Mouse (Mus musculus) midbrain, embryonic 13.5 days (tissue): ENCODE measurements around the gene Chrnb1. TPM values are rescaled to one million over a fixed set of nuclear protein-coding genes. Genes with fewer than 3 reads are reported as not detected.

Source experiments
- ATAC-seq: fragments of 200-750 bp; cut with Nextera tagmentation; 2 replicates; pipeline ENCODE4 v1.8.0; 2017; ENCODE audit warnings: mild to moderate bottlenecking, moderate TSS enrichment, moderate library complexity
- H3K27ac ChIP-seq: fragments of 300-500 bp; sonication (generic); 2 replicates; pipeline ENCODE4 v1.5.1; 2015; ENCODE audit warnings: inconsistent platforms, mild to moderate bottlenecking, moderate library complexity
- H3K27me3 ChIP-seq: fragments of 300-500 bp; sonication (generic); 2 replicates; pipeline ENCODE4 v1.6.1; 2015; ENCODE audit warnings: mild to moderate bottlenecking, inconsistent platforms
- H3K36me3 ChIP-seq: fragments of 300-500 bp; sonication (generic); 2 replicates; pipeline ENCODE4 v1.6.1; 2015; ENCODE audit warnings: mild to moderate bottlenecking, inconsistent platforms
- H3K4me1 ChIP-seq: fragments of 300-500 bp; sonication (generic); replicated peaks from 2 replicates; pipeline ENCODE4 v1.6.1; 2015; ENCODE audit warnings: inconsistent platforms
- H3K4me2 ChIP-seq: fragments of 300-500 bp; sonication (generic); replicated peaks from 2 replicates; pipeline ENCODE4 v1.6.1; 2015; ENCODE audit warnings: moderate library complexity, mild to moderate bottlenecking, inconsistent platforms
- H3K4me3 ChIP-seq: fragments of 300-500 bp; sonication (generic); replicated peaks from 2 replicates; pipeline ENCODE4 v1.5.1; 2015; ENCODE audit warnings: mild to moderate bottlenecking, inconsistent platforms
- H3K9ac ChIP-seq: fragments of 300-500 bp; sonication (generic); replicated peaks from 2 replicates; pipeline ENCODE4 v1.6.1; 2015; ENCODE audit warnings: mild to moderate bottlenecking, inconsistent platforms
- H3K9me3 ChIP-seq: fragments of 300-500 bp; sonication (generic); 2 replicates; pipeline ENCODE4 v1.6.1; 2016; ENCODE audit warnings: mild to moderate bottlenecking, inconsistent platforms
- WGBS: fragments of 180-500 bp; shearing (Covaris S2); methylation state at CpG from one replicate; pipeline ENCODE4 v1.1.7; 2015; 5-methylcytosine and 5-hydroxymethylcytosine counted together
- polyA plus RNA-seq: library from polyadenylated mRNA; unstranded; fragments of >200 nt; fragmentation: Nextera tagmentation; extraction: Ambion mirVana; gene quantifications from 2 replicates; pipeline ENCODE4 v1.2.1, GENCODE M21; 2015

Gene Chrnb1
- polyA plus RNA-seq, 1 experiment from 2014 or later = 0.83 TPM

DNA sequence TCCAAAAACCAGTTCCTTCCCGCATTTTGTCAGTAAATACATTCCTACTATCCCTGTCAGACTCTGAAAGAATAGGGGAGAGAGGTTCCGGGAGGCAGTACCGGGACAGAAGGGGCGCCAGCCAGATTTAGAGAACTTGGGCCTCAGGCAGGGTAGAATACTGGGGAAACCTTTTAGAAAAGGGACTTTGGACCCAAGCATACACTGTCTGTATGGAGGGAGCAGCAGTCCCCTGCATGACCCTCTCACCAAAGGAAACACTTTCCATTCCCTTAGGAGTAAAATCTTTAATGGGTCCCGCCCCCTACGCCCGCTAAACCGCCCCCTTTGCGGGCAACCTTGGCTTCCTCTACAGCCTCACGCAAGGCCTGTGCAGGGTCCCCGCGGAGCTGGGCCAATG lies 7.6 kb upstream of the Chrnb1 start:
- H3K27me3 ChIP-seq = peaks cover 45% of the 10 kb centered on the region
- H3K4me2 ChIP-seq = peak overlapping the region; percentile 97
- peak overlapping the region; percentile 81 for H3K9ac ChIP-seq
- peaks cover 68% of the 10 kb centered on the region for H3K4me1 ChIP-seq
- H3K4me3 ChIP-seq = peak overlapping the region; percentile 59
- ATAC-seq = no peak
- H3K27ac ChIP-seq = peak overlapping the region; percentile 64
- no peaks in the 10 kb centered on the region for H3K36me3 ChIP-seq
- no peaks in the 10 kb centered on the region for H3K9me3 ChIP-seq
- WGBS = 1% methylated on average over 12 of the region's 12 CpGs

DNA sequence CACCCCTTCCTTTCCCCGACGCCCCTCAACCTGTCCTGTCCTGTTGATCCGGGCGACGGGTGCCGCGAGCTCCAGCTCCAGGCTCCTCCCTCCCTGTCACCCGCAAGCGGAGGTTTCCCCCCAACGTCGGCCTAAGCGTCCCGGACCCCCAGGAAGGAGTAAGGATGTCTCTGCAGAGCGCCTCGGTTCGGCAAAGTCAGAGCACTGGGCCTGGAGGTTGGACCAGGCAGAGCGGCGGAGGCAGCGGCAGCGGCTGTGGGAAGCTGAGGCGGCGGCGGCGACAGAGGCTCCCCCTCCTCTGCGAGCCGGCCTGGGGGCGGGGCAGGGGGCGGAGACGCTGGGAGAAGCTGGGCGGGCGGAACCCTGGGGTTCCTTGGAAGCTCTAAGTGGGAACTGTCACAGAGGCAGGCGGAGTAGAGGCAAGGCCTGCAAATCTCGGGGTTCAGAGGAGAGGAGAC lies 6.9 kb upstream of the Chrnb1 start:
- Histone ChIP-seq H3K9me3 (no peaks in the 10 kb centered on the region), H3K4me3 (peak overlapping the region; percentile 59), H3K27me3 (peaks cover 52% of the 10 kb centered on the region), H3K4me1 (peaks cover 68% of the 10 kb centered on the region), H3K9ac (peak overlapping the region; percentile 81), H3K27ac (peak overlapping the region; percentile 64), H3K4me2 (peak overlapping the region; percentile 97), H3K36me3 (no peaks in the 10 kb centered on the region)
- WGBS = 1% methylated on average over 33 of the region's 33 CpGs
- peak; percentile 7; the same call in 1 of the 2 replicates for ATAC-seq

DNA sequence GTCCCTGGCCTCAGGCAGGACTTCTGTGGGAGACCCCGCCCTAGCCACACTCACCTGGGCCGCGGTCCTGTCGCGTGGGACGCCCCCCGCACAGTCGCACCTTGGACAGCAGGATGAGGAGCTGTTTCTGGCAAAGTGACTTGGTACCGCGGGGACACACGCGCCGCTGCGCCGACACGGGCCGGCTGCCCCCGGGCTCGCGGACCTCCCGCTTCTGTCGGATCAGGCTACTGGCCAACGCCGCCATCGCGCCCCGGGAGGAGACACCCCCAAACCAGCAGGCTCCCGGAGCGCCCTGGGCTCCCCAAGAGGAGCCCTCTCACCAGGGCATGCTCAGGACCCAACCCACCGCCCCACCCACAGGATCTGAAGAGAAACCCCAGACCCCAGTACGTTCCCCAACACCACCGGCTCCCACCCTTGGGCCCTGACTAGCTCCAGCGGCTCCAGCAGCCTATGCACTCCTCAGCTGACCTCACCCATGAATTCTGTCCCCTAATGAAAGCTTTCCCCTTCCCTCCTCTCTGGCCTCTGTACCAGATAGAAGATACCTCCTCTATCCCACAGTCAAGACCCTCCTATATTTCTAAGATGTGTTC lies 5.7 kb upstream of the Chrnb1 start, which contains the start of gene Fgf11:
Gene Fgf11 (minus strand): TSS at position 479 of the 599 bp plus-strand sequence.
- Histone ChIP-seq H3K36me3 (no peaks in the 10 kb centered on the region), H3K4me2 (peak within 1 kb of the TSS; percentile 97), H3K9me3 (no peaks in the 10 kb centered on the region), H3K4me1 (peaks cover 68% of the 10 kb centered on the region), H3K27me3 (peaks cover 58% of the 10 kb centered on the region), H3K4me3 (peak within 1 kb of the TSS; percentile 59), H3K27ac (peak within 1 kb of the TSS; percentile 96), H3K9ac (peak within 1 kb of the TSS; percentile 81)
- under 1% methylated on average over 33 of the region's 33 CpGs for WGBS
- no peak for ATAC-seq

DNA sequence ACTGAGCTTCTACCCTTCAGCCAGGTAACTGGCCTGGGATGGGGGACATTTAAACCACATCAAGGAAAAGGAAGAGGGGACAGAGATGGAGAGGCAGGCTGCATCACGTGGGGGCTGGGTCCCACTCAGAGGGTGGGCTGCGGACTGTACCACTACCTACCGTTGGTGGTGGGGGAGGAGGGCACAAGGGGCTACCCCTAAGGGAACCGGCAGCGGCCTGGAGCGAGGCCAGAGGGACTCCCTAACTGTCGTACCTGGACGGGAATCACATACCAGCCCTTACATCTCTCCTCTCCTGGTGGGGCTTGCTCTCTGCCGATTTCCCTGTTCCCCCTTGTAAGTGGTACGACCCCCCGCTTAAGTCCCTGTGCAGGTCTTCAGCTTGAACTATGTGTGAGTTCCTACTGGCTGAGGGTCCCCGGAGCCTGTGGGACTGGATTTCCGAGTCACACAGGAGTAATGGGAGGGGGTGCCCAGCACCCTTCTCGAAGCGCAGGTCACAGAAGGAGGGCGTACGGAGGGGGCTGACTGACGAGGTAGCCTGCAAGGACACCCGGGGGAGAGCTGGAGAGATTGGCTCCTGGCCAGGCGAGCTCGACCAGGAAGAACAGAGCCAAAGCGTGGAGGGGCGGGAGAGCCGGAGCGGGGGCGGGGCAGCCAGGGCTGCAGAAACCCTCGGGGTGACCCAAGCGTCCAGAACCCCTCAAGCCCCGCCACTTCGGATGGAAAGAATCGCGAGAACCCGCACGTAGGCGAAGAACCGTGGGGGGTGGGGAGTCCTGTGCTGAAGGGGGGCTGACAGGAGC lies 4.9 kb upstream of the Chrnb1 start:
- WGBS = 0% methylated on average over 36 of the region's 36 CpGs
- Histone ChIP-seq H3K36me3 (no peaks in the 10 kb centered on the region), H3K27ac (peak overlapping the region; percentile 96), H3K9ac (peak overlapping the region; percentile 81), H3K4me2 (peak overlapping the region; percentile 97), H3K4me1 (peaks cover 71% of the 10 kb centered on the region), H3K4me3 (peak overlapping the region; percentile 59), H3K9me3 (no peaks in the 10 kb centered on the region), H3K27me3 (peaks cover 55% of the 10 kb centered on the region)
- ATAC-seq = peak; percentile 79

DNA sequence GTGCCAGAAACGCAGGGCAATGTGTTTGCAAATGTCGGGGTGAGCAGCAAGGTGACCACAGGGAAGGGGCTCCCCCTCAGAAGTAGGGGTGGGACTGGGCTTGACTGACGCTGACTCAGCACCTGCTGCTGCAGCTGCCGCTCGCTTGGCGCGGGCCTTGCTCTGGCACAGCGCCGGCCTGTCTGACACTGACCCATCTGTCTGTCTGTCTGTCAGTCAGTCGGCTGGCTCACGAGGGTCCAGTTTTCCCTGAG lies 4.3 kb upstream of the Chrnb1 start:
- Histone ChIP-seq H3K4me3 (peak overlapping the region; percentile 59), H3K4me2 (peak overlapping the region; percentile 97), H3K9ac (peak overlapping the region; percentile 81), H3K36me3 (no peaks in the 10 kb centered on the region), H3K4me1 (peaks cover 69% of the 10 kb centered on the region), H3K27me3 (peaks cover 50% of the 10 kb centered on the region), H3K27ac (peak overlapping the region; percentile 96), H3K9me3 (no peaks in the 10 kb centered on the region)
- WGBS = 0% methylated on average over 11 of the region's 11 CpGs
- peak; percentile 49 for ATAC-seq

DNA sequence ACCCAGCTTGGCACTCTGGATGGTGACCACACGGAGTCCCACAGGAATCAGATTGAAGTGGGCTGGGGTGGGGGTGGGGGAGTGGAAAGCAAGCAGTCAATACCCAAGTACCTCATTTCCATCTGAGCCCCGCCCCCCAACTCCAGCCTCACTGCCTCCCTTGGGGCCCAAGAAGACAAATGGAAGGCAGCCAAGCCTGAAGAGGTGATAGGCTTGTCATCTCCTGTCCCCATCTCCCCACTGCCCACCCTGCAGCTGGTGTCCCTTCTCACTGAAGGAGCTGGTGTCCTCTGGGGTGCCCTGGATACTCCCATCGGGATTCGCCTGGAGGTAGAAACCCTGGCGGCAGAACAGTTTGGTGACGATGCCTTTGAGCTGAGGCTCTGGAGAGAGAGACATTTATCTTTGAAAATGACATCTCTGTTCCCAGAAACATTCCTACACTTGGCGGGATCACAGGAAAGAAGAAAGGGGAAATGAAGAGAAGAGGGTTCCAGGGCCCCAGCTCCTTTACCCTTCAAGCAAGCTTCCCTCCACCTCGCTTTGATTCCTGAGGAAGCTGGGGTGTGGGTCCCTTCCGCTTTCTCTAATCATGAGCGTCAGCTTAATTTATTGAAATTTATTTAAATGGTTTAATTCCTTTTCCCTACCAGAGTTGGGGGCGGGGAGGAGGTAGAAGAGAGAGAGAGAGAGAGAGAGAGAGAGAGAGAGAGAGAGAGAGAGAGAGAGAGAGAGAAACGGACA lies 3.8 kb upstream of the Chrnb1 start:
- H3K36me3 ChIP-seq = no peaks in the 10 kb centered on the region
- H3K27me3 ChIP-seq = peaks cover 49% of the 10 kb centered on the region
- WGBS = 8% methylated on average over 12 of the region's 12 CpGs
- H3K9me3 ChIP-seq = no peaks in the 10 kb centered on the region
- peak overlapping the region; percentile 96 for H3K27ac ChIP-seq
- peak overlapping the region; percentile 97 for H3K4me2 ChIP-seq
- peaks cover 64% of the 10 kb centered on the region for H3K4me1 ChIP-seq
- no peak for ATAC-seq
- H3K4me3 ChIP-seq = peak overlapping the region; percentile 59
- H3K9ac ChIP-seq = peak overlapping the region; percentile 81

DNA sequence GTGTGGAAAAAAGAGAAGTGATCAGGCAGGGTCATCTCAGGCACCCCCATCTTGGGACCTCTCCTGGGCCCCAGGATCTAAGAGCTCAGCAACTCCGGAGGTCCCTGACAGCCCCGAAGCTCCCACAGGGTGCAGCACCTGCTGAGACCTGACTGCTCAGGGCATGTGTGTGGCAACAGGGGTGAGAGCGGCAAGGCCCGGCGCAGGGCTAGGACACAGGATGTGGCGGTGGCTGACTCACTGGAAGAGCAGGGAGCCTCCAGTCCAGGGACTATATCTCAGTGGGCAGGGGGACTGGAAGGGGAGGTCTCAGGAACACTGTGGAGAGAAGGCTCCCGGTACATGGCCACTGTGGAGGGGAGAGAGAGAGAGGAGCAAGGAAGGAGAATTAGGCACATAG lies 2.2 kb upstream of the Chrnb1 start:
- H3K27me3 ChIP-seq = peaks cover 56% of the 10 kb centered on the region
- H3K9ac ChIP-seq = no peak overlapping the region
- H3K27ac ChIP-seq = no peak overlapping the region
- WGBS = 83% methylated on average over 7 of the region's 7 CpGs
- H3K4me3 ChIP-seq = no peak overlapping the region
- no peaks in the 10 kb centered on the region for H3K36me3 ChIP-seq
- no peak overlapping the region for H3K4me2 ChIP-seq
- no peaks in the 10 kb centered on the region for H3K9me3 ChIP-seq
- H3K4me1 ChIP-seq = peaks cover 48% of the 10 kb centered on the region
- no peak for ATAC-seq

DNA sequence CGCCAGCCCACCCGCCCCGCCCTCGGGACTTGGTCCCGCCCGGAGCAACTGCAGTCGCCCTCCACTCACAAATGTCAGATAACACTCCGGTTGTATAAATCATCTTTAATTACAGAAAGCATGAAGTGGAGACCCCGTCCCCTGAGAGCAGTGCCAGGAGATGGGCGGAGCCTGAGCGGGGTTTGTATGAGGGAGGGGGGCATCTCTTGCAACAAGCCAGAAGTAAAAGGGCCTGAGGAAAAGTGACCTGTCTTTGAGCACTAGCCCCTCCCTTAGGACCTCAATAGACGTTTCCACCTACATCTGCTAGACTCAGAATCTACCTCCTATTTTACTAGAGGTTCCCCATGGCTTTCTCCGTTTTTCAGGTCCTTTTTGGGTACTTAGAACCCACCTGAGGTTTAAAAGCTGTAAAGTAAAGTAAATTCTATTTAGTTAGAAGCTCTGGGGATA lies 266 bp upstream of the Chrnb1 start:
- peaks cover 29% of the 10 kb centered on the region for H3K4me1 ChIP-seq
- H3K27ac ChIP-seq = no peak overlapping the region
- H3K4me2 ChIP-seq = peak overlapping the region; percentile 73
- H3K4me3 ChIP-seq = peak overlapping the region; percentile 43
- peak overlapping the region; percentile 49; the same call in 1 of the 2 replicates for H3K9ac ChIP-seq
- H3K27me3 ChIP-seq = peaks cover 44% of the 10 kb centered on the region
- no peak for ATAC-seq
- H3K36me3 ChIP-seq = no peaks in the 10 kb centered on the region
- H3K9me3 ChIP-seq = no peaks in the 10 kb centered on the region
- WGBS = 2% methylated on average over 13 of the region's 13 CpGs

DNA sequence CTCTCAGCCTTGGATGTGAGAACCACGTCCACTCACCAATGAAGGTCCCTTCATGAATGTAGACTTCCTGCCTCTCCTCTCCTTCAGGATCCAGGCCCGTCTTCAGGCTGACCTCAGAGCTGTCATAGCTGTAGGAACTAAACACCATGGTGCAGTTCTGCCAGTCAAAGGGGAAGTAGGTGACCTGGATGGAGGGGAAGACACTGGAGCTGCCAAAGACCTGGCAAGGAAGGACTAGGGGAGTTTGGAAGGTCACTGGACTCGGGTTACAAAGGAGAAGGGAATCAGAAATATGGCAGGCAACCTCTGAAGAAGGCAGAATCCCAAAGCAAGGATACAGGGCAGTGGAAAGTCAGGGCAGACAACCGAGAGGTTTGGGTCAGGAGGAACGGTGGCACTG lies 2.3 kb downstream of the Chrnb1 start:
- no peaks in the 10 kb centered on the region for H3K9me3 ChIP-seq
- no peak overlapping the region for H3K9ac ChIP-seq
- 66% methylated on average over 5 of the region's 5 CpGs for WGBS
- H3K27me3 ChIP-seq = peaks cover 44% of the 10 kb centered on the region
- no peak overlapping the region for H3K27ac ChIP-seq
- H3K4me2 ChIP-seq = no peak overlapping the region
- no peak for ATAC-seq
- H3K4me1 ChIP-seq = peaks cover 9% of the 10 kb centered on the region
- H3K4me3 ChIP-seq = no peak overlapping the region
- H3K36me3 ChIP-seq = no peaks in the 10 kb centered on the region

DNA sequence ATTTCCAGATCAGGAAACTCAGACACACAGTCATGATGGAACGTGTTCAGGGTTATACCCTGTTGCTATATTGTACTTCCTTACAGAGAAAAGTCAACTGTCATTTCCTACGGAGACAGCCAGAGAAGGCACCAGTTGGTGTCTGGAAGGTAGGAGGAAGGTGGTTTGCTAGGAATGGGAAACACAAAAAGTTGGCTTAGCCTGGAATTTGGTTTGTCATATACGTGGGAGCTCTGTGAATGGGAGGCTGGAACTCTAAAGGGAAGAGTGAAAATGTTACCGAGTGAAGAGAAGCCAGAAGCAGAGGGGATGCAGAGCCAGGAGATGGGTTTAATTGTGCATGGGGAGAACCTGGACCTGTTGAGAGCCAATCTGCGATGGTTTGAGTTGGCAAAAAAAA lies 4.3 kb downstream of the Chrnb1 start:
- Histone ChIP-seq H3K4me1 (peaks cover 8% of the 10 kb centered on the region), H3K27ac (no peak overlapping the region), H3K4me3 (no peak overlapping the region), H3K4me2 (no peak overlapping the region), H3K36me3 (no peaks in the 10 kb centered on the region), H3K9me3 (no peaks in the 10 kb centered on the region), H3K9ac (no peak overlapping the region), H3K27me3 (peaks cover 25% of the 10 kb centered on the region)
- WGBS = 77% methylated on average over 5 of the region's 5 CpGs
- no peak for ATAC-seq

DNA sequence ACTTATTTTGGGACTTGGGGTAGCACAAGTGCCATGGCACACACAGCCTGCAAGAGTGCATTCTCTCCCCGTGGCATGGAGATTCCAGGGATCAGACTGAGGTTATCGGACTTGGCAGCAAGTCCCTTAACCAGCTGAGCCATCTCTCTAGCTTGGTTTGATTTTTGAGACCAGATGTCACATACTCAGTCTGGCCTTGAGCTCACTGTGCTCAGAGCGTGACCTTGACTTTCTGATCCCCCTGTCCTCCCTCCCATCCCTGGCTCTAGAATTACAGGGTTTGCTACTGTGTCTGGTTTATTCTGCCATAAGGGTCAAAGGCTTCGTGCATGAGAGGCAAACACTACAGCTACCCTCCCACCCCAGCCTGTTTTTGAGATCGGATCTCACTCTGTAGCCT lies 6.3 kb downstream of the Chrnb1 start:
- no peaks in the 10 kb centered on the region for H3K4me1 ChIP-seq
- H3K9ac ChIP-seq = no peak overlapping the region
- H3K4me3 ChIP-seq = no peak overlapping the region
- ATAC-seq = no peak
- WGBS = 71% methylated on average over 5 of the region's 5 CpGs
- H3K27ac ChIP-seq = no peak overlapping the region
- H3K27me3 ChIP-seq = peaks cover 15% of the 10 kb centered on the region; the same call in 1 of the 2 replicates
- H3K9me3 ChIP-seq = no peaks in the 10 kb centered on the region
- H3K36me3 ChIP-seq = no peaks in the 10 kb centered on the region
- no peak overlapping the region for H3K4me2 ChIP-seq

DNA sequence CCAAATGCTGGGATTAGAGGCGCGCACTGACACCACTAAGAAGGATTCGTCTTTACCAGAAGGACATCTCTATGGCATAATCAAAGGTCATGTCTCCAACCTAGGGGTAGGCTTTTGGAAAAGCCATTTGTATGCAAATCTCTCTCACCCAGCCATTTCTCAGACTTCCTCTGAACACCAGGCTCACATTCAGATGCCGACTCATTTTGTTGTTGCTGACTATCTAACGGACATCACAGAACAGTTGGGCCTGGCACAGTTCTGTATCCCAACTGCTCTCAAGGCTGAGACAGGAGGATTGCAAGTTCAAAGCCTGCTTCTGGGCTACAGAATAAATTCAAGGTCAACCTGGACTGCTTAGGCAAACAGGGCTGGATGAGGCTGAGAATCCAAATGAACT lies 8.4 kb downstream of the Chrnb1 start:
- H3K9ac ChIP-seq = no peak overlapping the region
- no peak for ATAC-seq
- no peak overlapping the region for H3K27ac ChIP-seq
- 69% methylated on average over 5 of the region's 5 CpGs for WGBS
- H3K27me3 ChIP-seq = 0 out of 2 replicates have a peak, but pooled peaks cover 2% of the 10 kb centered on the region
- no peaks in the 10 kb centered on the region for H3K9me3 ChIP-seq
- no peak overlapping the region for H3K4me3 ChIP-seq
- no peaks in the 10 kb centered on the region for H3K36me3 ChIP-seq
- H3K4me1 ChIP-seq = no peaks in the 10 kb centered on the region
- H3K4me2 ChIP-seq = no peak overlapping the region
